Mouse (Mus musculus) embryonic fibroblast, embryonic 13.5 days (primary cell): ENCODE measurements around the gene Zfp786. TPM values are rescaled to one million over a fixed set of nuclear protein-coding genes. Genes with fewer than 3 reads are reported as not detected.

Source experiments
- H3K27ac ChIP-seq: 2 replicates; pipeline ENCODE4 v1.5.1; 2012; ENCODE audit warnings: low read length, control low read depth, inconsistent platforms; ENCODE audit not compliant: insufficient read depth
- H3K4me1 ChIP-seq: 2 replicates; pipeline ENCODE4 v1.6.1; 2011; ENCODE audit warnings: low read length; ENCODE audit not compliant: control insufficient read depth, insufficient read depth
- H3K4me3 ChIP-seq: 2 replicates; pipeline ENCODE4 v1.5.1; 2011; ENCODE audit warnings: mild to moderate bottlenecking, control low read depth, low read length; ENCODE audit not compliant: insufficient read depth
- CTCF ChIP-seq: IDR thresholded peaks from 2 replicates; pipeline ENCODE4 v1.5.1; 2011; ENCODE audit warnings: mild to moderate bottlenecking, control low read depth, low read length, moderate library complexity, borderline replicate concordance; ENCODE audit not compliant: insufficient read depth
- POLR2A ChIP-seq: IDR thresholded peaks from 2 replicates; pipeline ENCODE4 v1.6.1; 2011; ENCODE audit warnings: low read depth, mild to moderate bottlenecking, control low read depth, low read length, moderate library complexity
- polyA plus RNA-seq: library from polyadenylated mRNA; stranded (reverse); fragments of >200 nt; gene quantifications from 2 replicates; pipeline ENCODE4 v1.2.4, GENCODE M21; 2011; ENCODE audit warnings: low read depth; ENCODE audit not compliant: missing spikeins, insufficient read length

The Zfp786 gene
- polyA plus RNA-seq, 1 experiment = 0.72 TPM

DNA sequence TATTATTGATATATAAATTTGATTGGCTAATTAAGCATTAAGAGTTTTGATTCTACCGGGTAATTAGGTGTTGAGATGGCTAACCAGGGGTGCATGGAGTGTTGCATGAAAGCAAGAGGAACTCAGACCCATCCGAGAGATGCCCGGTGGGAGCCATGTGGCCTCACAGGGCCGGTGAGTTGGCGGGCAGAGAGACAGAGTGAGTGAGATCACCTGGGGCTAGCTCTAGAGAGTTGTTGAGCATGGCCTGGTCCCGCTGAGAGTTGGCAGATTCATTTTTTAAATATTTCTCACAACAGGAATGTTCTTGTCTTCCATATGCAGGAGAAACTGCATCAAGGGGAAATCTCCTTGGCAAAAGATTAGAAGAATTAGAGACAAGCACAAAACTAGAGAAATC lies 26.6 kb upstream of the Zfp786 start:
- Histone ChIP-seq H3K4me1 (no peaks in the 10 kb centered on the region), H3K27ac (no peak overlapping the region), H3K4me3 (no peak overlapping the region)
- TF ChIP-seq CTCF (no peak), POLR2A (no peak)

DNA sequence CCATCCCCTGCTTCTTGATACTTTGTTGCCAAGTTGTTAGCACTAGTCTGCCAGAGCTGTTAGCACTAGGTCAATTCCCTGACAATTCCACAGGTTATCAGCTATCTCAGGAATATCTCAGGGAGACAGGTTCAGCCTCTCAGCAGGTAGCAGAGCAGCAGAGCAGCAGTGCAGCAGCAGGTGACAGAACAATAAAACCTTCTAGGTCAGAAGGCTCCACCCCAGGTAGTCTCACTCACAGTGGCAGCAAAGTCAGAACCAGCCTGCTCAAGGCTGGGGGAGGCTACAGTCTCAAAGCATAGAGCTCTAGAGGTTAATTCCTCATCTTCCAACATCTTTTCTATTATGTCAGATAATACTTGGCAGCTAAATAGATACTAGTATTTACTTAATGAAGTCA lies 15.1 kb upstream of the Zfp786 start:
- H3K27ac ChIP-seq = no peak overlapping the region
- no peak for TF ChIP-seq CTCF
- no peak for TF ChIP-seq POLR2A
- no peak overlapping the region for H3K4me3 ChIP-seq
- no peaks in the 10 kb centered on the region for H3K4me1 ChIP-seq

- Histone ChIP-seq H3K4me3 (no peak overlapping the region), H3K4me1 (no peaks in the 10 kb centered on the region; the same call in 1 of the 2 replicates), H3K27ac (no peak overlapping the region)
- TF ChIP-seq CTCF = no peak
Measured at GRCm38 (mm10) chr6:47842337-47842736, 11.7 kb upstream of the Zfp786 start.

GRCm38 (mm10) chr6:47841831-47842230 lies 11.2 kb upstream of the Zfp786 start:
- TF ChIP-seq POLR2A (no peak), CTCF (no peak)
- H3K4me1 ChIP-seq = no peaks in the 10 kb centered on the region; the same call in 1 of the 2 replicates
- no peak overlapping the region for H3K27ac ChIP-seq
- no peak overlapping the region for H3K4me3 ChIP-seq

DNA sequence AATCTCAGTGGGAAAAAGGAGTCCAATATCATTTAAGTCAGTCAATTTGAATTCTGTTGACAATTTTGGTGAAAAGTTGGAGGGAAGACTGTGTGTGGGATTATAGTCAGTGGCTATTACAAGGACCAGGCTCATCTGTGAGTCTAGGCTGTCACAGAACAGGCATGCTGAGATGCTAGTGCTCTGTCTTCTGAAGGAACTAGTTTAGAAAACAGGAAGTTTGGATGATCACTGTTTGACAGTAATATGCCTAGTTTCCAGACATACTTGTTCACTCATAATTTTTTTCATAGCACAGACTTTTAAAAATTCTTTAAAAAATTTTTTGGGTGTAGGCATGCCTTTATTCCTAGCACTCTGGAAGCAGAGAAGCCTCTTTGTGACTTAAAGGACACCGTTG lies 10.4 kb upstream of the Zfp786 start:
- no peak for TF ChIP-seq CTCF
- TF ChIP-seq POLR2A = no peak
- Histone ChIP-seq H3K4me1 (no peaks in the 10 kb centered on the region; the same call in 1 of the 2 replicates), H3K27ac (no peak overlapping the region), H3K4me3 (no peak overlapping the region)

GRCm38 (mm10) chr6:47837630-47838029 lies 7.0 kb upstream of the Zfp786 start:
- Histone ChIP-seq H3K4me3 (no peak overlapping the region), H3K27ac (no peak overlapping the region), H3K4me1 (no peaks in the 10 kb centered on the region; the same call in 1 of the 2 replicates)
- TF ChIP-seq CTCF = no peak
- no peak for TF ChIP-seq POLR2A

- TF ChIP-seq POLR2A = 0 out of 2 replicates have a peak, but pooled peaks have one; percentile 38
- no peak for TF ChIP-seq CTCF
- Histone ChIP-seq H3K4me3 (peak overlapping the region; percentile 77), H3K4me1 (no peaks in the 10 kb centered on the region; the same call in 1 of the 2 replicates), H3K27ac (peak overlapping the region; percentile 81)
Measured at GRCm38 (mm10) chr6:47835984-47836521, 5.4 kb upstream of the Zfp786 start.

GRCm38 (mm10) chr6:47835482-47835983 lies 4.9 kb upstream of the Zfp786 start, which contains the start of gene Zfp398:
TSS of gene Zfp398 (plus strand) at chr6:47835661.
- Histone ChIP-seq H3K4me1 (no peaks in the 10 kb centered on the region; the same call in 1 of the 2 replicates), H3K4me3 (peak within 1 kb of the TSS; percentile 77), H3K27ac (peak within 1 kb of the TSS; percentile 81)
- TF ChIP-seq CTCF = peak; percentile 65
- TF ChIP-seq POLR2A = peak; percentile 80

DNA sequence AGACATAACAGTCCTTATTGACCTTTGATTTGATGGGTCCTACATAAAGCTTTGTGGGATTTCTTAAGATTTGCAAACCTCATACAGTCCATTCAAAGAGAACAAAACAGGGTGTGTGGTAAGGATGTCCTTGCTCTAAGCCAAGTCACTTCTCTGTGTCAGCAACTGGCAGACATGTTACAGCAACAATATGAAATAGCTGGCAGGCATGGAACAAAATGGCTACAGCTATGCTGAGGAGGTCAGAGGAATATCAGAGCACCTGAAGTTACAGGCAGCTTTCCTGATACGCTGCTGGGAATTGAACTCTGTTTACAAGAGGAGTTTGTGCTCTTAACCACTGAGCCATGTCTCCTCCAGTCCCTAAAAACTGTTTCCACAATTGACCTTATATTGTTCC lies 1.6 kb upstream of the Zfp786 start:
- TF ChIP-seq POLR2A (no peak), CTCF (no peak)
- no peak overlapping the region for H3K4me3 ChIP-seq
- no peak overlapping the region for H3K27ac ChIP-seq
- no peaks in the 10 kb centered on the region for H3K4me1 ChIP-seq

DNA sequence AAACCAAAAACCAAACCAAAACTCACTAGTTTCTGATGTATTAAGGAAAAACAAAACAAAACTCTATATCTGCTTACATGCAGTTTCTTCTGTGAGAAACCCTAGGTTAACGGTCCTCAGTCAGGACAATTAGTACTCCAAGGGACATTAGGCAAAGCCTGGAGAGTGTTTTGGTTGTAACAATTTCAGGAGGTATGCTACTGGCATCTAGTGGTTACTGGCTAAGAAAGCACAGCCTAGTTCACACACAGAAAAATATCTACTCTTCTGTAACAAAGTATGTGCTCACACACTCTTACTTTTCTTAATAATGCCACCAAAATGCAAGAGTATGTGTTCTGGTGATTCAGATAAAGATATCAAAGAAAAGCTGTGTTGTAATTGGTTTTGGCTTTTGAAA lies 1.7 kb downstream of the Zfp786 start:
- TF ChIP-seq CTCF (no peak), POLR2A (no peak)
- Histone ChIP-seq H3K4me1 (no peaks in the 10 kb centered on the region), H3K4me3 (no peak overlapping the region), H3K27ac (no peak overlapping the region)
